Mouse (Mus musculus) intestine, embryonic 16.5 days (tissue): ENCODE results near the gene Abcc1. TPM values are rescaled to one million over a fixed set of nuclear protein-coding genes. Genes with fewer than 3 reads are reported as not detected.

Experiments
- ATAC-seq: fragments of 200-750 bp; cut with Nextera tagmentation; 2 replicates; pipeline ENCODE4 v1.8.0; 2017; ENCODE audit warnings: moderate TSS enrichment, moderate library complexity
- H3K27ac ChIP-seq: fragments of 300-500 bp; sonication (generic); 2 replicates; pipeline ENCODE4 v1.5.1; 2014; ENCODE audit warnings: mild to moderate bottlenecking, low read length
- H3K27me3 ChIP-seq: fragments of 300-500 bp; sonication (generic); replicated peaks from 2 replicates; pipeline ENCODE4 v1.6.1; 2014; ENCODE audit warnings: low read length, control low read depth, mixed read lengths; ENCODE audit not compliant: control insufficient read depth, insufficient read depth
- H3K36me3 ChIP-seq: fragments of 300-500 bp; sonication (generic); 2 replicates; pipeline ENCODE4 v1.6.1; 2014; ENCODE audit warnings: low read length, control low read depth; ENCODE audit not compliant: control insufficient read depth, insufficient read depth
- H3K4me1 ChIP-seq: fragments of 300-500 bp; sonication (generic); 2 replicates; pipeline ENCODE4 v1.6.1; 2014; ENCODE audit warnings: low read length, control low read depth, mixed read lengths; ENCODE audit not compliant: control insufficient read depth, insufficient read depth
- H3K4me2 ChIP-seq: fragments of 300-500 bp; sonication (generic); 2 replicates; pipeline ENCODE4 v1.6.1; 2014; ENCODE audit warnings: low read depth, low read length, control low read depth
- H3K4me3 ChIP-seq: fragments of 300-500 bp; sonication (generic); 2 replicates; pipeline ENCODE4 v1.5.1; 2014; ENCODE audit warnings: mild to moderate bottlenecking, low read length
- H3K9ac ChIP-seq: fragments of 300-500 bp; sonication (generic); 2 replicates; pipeline ENCODE4 v1.6.1; 2014; ENCODE audit warnings: low read depth, low read length
- H3K9me3 ChIP-seq: fragments of 300-500 bp; sonication (generic); 2 replicates; pipeline ENCODE4 v1.6.1; 2016; ENCODE audit warnings: low read length, control low read depth; ENCODE audit not compliant: control insufficient read depth
- WGBS: fragments of 180-500 bp; shearing (Covaris S2); extraction: QIAGEN DNeasy Blood & Tissue Kit; methylation state at CpG from one replicate; pipeline ENCODE4 v1.1.7; 2014; 5-methylcytosine and 5-hydroxymethylcytosine counted together
- polyA plus RNA-seq: library from polyadenylated mRNA; unstranded; fragments of >200 nt; fragmentation: Nextera tagmentation; extraction: Ambion mirVana; gene quantifications from 2 replicates; pipeline ENCODE4 v1.2.1, GENCODE M21; 2015

Gene Abcc1
- 5.6 and 7.1 TPM in 2 replicates for polyA plus RNA-seq

- Histone ChIP-seq H3K27me3 (no peaks in the 10 kb centered on the region), H3K9me3 (no peaks in the 10 kb centered on the region), H3K4me3 (peak within 1 kb of the TSS; percentile 79), H3K27ac (no peak within 1 kb of the TSS), H3K9ac (peak within 1 kb of the TSS; percentile 83), H3K4me1 (peaks cover 9% of the 10 kb centered on the region; the same call in 1 of the 2 replicates), H3K4me2 (peak within 1 kb of the TSS; percentile 96), H3K36me3 (no peaks in the 10 kb centered on the region)
- WGBS: under 1% methylated on average over 61 of the region's 64 CpGs
- peak; percentile 97 for ATAC-seq
Observed at GRCm38 (mm10) chr16:14361362-14362098, at the start of gene Abcc1. Gene Abcc1, plus strand, starts transcription at chr16:14361558.

DNA sequence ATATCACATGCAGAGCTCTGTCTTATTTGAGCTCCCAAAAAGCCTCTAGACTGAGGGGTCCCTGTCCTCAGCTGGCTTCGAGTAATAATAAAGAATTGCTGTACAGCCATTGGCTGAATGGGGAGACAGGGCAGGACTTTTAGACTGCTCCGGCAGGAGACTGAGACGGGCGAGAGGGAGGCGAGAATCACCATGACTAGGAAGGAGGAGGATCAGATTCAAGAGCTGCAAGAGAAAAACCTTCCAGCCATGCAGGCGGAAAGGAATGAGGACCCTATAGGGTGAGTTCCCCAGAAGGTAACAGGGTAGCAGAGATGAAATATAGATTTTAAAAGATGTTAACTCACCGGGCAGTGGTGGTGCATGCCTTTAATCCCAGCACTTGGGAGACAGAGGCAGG, 48.4 kb upstream of the Abcc1 start:
- no peak overlapping the region for H3K27ac ChIP-seq
- no peak overlapping the region for H3K4me2 ChIP-seq
- no peak for ATAC-seq
- no peak overlapping the region for H3K4me3 ChIP-seq
- no peaks in the 10 kb centered on the region for H3K27me3 ChIP-seq
- peaks cover 9% of the 10 kb centered on the region; the same call in 1 of the 2 replicates for H3K4me1 ChIP-seq
- H3K9ac ChIP-seq: no peak overlapping the region
- peaks cover 10% of the 10 kb centered on the region for H3K36me3 ChIP-seq
- WGBS: 89% methylated on average over 7 of the region's 7 CpGs
- H3K9me3 ChIP-seq: no peaks in the 10 kb centered on the region

- no peaks in the 10 kb centered on the region for H3K27me3 ChIP-seq
- 2% methylated on average over 51 of the region's 51 CpGs for WGBS
- peak within 1 kb of the TSS; percentile 87 for H3K4me2 ChIP-seq
- ATAC-seq: peak; percentile 100
- peak within 1 kb of the TSS; percentile 63 for H3K4me3 ChIP-seq
- peak within 1 kb of the TSS; percentile 86 for H3K27ac ChIP-seq
- H3K9me3 ChIP-seq: no peaks in the 10 kb centered on the region
- peaks cover 3% of the 10 kb centered on the region; the same call in 1 of the 2 replicates for H3K36me3 ChIP-seq
- H3K4me1 ChIP-seq: peaks cover 9% of the 10 kb centered on the region; the same call in 1 of the 2 replicates
- peak within 1 kb of the TSS; percentile 80 for H3K9ac ChIP-seq
Observed at GRCm38 (mm10) chr16:14316884-14317876, 44.2 kb upstream of the Abcc1 start, which contains the start of gene Fopnl. Gene Fopnl, minus strand, starts transcription at chr16:14317405.

DNA sequence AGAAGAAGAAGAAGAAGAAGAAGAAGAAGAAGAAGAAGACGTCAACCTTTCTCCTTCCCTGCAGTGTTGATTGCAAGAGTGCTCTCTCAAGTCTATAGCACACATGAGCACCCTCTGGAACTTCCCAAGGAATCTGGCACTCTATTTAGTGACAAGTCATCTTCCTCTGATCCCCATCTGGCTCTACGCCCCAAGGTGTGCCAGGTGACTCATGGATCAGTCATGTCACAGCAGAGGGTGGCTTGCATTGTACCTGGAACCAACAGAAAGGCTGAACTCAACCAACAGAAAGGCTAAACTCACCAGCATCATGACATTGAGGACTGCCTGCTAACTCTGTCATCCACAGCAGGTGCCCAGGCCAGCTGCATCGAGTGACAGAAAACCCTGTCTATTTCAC, 41.7 kb upstream of the Abcc1 start:
- Histone ChIP-seq H3K36me3 (no peaks in the 10 kb centered on the region), H3K4me1 (peaks cover 9% of the 10 kb centered on the region; the same call in 1 of the 2 replicates), H3K9ac (no peak overlapping the region), H3K27me3 (no peaks in the 10 kb centered on the region), H3K27ac (no peak overlapping the region), H3K9me3 (no peaks in the 10 kb centered on the region), H3K4me2 (no peak overlapping the region), H3K4me3 (no peak overlapping the region)
- no peak for ATAC-seq
- 85% methylated on average over 3 of the region's 3 CpGs for whole genome bisulfite sequencing

DNA sequence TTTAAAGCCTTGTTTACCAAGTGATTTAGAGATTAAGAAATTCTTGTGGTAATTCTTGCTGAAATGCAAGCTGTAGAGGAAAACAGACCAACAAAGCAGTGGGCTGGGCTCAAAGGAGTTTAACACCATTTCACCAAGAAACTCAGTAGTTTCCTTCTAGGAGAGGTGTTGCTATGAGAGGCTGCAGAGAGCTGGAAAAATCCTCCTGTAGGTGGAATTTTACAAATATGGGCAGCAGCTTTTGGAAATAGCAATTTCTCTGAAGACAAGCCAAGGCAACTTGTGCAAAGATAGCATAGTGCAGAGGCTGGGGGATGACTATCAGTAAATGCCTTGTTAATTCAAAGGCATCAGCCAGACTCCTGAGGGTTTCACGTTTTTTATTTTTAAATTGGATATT, 40.9 kb upstream of the Abcc1 start:
- Histone ChIP-seq H3K27ac (no peak overlapping the region), H3K4me2 (no peak overlapping the region)
- no peak for ATAC-seq

DNA sequence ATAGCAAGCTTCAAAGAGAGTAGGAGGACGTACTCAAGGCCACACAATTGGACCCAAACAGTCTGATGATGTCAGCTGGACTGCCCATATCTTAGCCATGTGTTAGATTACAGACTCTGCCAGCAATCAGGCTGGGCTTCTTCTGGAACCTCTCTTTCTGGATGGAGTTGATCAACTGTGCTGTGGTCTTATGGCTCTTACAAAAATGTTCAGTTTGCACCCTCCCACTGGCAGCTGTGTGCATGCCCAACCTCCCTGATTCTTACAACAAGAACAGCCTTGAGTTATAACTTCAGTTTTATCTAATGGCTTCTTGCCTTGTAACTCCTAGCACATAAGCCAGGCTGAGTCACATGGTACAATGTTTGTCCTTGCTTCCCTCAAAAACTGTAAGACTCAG, 33.2 kb upstream of the Abcc1 start:
- Histone ChIP-seq H3K4me2 (no peak overlapping the region), H3K9ac (no peak overlapping the region), H3K36me3 (no peaks in the 10 kb centered on the region), H3K27me3 (no peaks in the 10 kb centered on the region), H3K4me1 (no peaks in the 10 kb centered on the region), H3K9me3 (no peaks in the 10 kb centered on the region), H3K27ac (no peak overlapping the region), H3K4me3 (no peak overlapping the region)
- 70% methylated on average over 1 of the region's 1 CpGs for whole genome bisulfite sequencing
- ATAC-seq: no peak

More for the DNA sequence above, 40.9 kb upstream of the Abcc1 start:
- H3K36me3 ChIP-seq: no peaks in the 10 kb centered on the region
- H3K4me1 ChIP-seq: peaks cover 7% of the 10 kb centered on the region; the same call in 1 of the 2 replicates
- H3K27me3 ChIP-seq: no peaks in the 10 kb centered on the region
- H3K9me3 ChIP-seq: no peaks in the 10 kb centered on the region
- H3K4me3 ChIP-seq: no peak overlapping the region
- 54% methylated on average over 1 of the region's 1 CpGs for WGBS
- H3K9ac ChIP-seq: no peak overlapping the region

DNA sequence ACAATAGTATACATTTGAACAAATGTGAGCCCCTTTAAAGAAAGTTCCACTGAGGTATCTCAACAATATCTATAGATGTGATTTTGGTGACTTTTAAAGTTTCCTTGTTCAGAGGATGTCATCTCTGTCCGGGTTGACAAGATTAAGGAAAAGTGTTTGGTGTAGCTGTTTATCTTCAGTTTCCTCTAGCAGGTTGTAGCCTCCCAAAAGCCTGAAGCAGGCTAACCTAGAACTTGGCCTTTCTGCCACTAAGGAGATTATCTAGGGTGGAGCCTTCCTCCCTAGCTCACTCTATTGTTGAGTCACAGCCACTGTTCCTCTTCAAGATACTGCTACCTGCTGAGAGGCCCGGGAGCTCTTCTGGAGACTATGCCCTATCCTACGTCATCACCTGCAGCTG, 16.4 kb upstream of the Abcc1 start:
- 79% methylated on average over 3 of the region's 3 CpGs for WGBS
- H3K27me3 ChIP-seq: no peaks in the 10 kb centered on the region
- no peaks in the 10 kb centered on the region for H3K4me1 ChIP-seq
- no peak for ATAC-seq
- H3K4me2 ChIP-seq: no peak overlapping the region
- H3K27ac ChIP-seq: no peak overlapping the region
- no peak overlapping the region for H3K4me3 ChIP-seq
- H3K9ac ChIP-seq: no peak overlapping the region
- H3K9me3 ChIP-seq: no peaks in the 10 kb centered on the region
- no peaks in the 10 kb centered on the region for H3K36me3 ChIP-seq

DNA sequence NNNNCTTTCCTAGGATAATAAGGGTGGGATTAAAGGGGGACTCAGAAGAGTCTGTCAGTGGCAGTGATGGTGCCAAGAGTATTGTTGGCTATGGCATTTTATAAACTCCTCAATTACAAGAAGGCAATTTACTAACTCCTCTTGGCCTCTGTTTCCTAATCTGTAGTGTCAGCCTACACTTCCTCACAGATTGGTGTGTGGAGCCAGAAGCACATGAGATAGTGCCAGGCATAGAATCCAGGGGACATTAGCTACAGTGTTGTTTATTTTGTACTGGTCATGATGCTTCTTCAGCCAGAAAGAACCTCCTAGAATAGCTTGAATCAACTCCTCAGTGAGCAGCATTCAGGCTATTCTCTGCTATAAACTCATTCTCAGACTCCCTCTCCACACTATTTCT, 9.8 kb upstream of the Abcc1 start:
- no peaks in the 10 kb centered on the region for H3K27me3 ChIP-seq
- no peak overlapping the region for H3K9ac ChIP-seq
- H3K4me2 ChIP-seq: no peak overlapping the region
- H3K9me3 ChIP-seq: no peaks in the 10 kb centered on the region
- ATAC-seq: no peak
- H3K4me3 ChIP-seq: no peak overlapping the region
- H3K36me3 ChIP-seq: no peaks in the 10 kb centered on the region
- H3K27ac ChIP-seq: no peak overlapping the region
- no peaks in the 10 kb centered on the region for H3K4me1 ChIP-seq

- Histone ChIP-seq H3K36me3 (no peaks in the 10 kb centered on the region), H3K4me3 (no peak overlapping the region), H3K27me3 (no peaks in the 10 kb centered on the region), H3K9ac (no peak overlapping the region), H3K4me1 (no peaks in the 10 kb centered on the region), H3K4me2 (no peak overlapping the region), H3K27ac (no peak overlapping the region), H3K9me3 (no peaks in the 10 kb centered on the region)
- 75% methylated on average over 3 of the region's 3 CpGs for WGBS
- no peak for ATAC-seq
Observed at GRCm38 (mm10) chr16:14352234-14352633, 9.1 kb upstream of the Abcc1 start.
